Mouse (Mus musculus) liver, embryonic 14.5 days (tissue): ENCODE results near the gene Wdr38. TPM values are rescaled to one million over a fixed set of nuclear protein-coding genes. Genes with fewer than 3 reads are reported as not detected.
A peak's percentile ranks its signal among the peaks of the same experiment; 100 is the strongest.

ENCODE experiments used
- ATAC-seq: fragments of 200-750 bp; cut with Nextera tagmentation; 2 replicates; pipeline ENCODE4 v1.8.0; 2017; ENCODE audit warnings: moderate number of reproducible peaks, mild to moderate bottlenecking, moderate library complexity; ENCODE audit not compliant: insufficient read depth
- DNase-seq, 3 experiments: peaks; one replicate each; pipeline ENCODE4 v3.0.0-alpha.2; 2012 to 2013; ENCODE audit warnings: low read depth in 3 of 3, low spot score in 3 of 3
- H3K27ac ChIP-seq: fragments of 300-500 bp; sonication (generic); 2 replicates; pipeline ENCODE4 v1.5.1; 2014; ENCODE audit warnings: moderate library complexity, mild to moderate bottlenecking, control low read depth, inconsistent platforms
- H3K27me3 ChIP-seq: fragments of 300-500 bp; sonication (generic); 2 replicates; pipeline ENCODE4 v1.6.1; 2014; ENCODE audit warnings: mild to moderate bottlenecking, low read length, moderate library complexity; ENCODE audit not compliant: control insufficient read depth, insufficient read depth
- H3K36me3 ChIP-seq: fragments of 300-500 bp; sonication (generic); replicated peaks from 2 replicates; pipeline ENCODE4 v1.6.1; 2014; ENCODE audit warnings: low read depth; ENCODE audit not compliant: control insufficient read depth, insufficient read depth
- H3K4me1 ChIP-seq, 2 experiments: fragments of 200-500 bp in 1 of 2; fragments of 300-500 bp in 1 of 2; sonication (generic) in 1 of 2; replicated peaks; 2 replicates each; pipeline ENCODE4 v1.6.1; 2012 to 2014; ENCODE audit warnings: antibody characterized with exemption in 1 of 2, inconsistent platforms in 1 of 2, low read length in 1 of 2; ENCODE audit not compliant: control insufficient read depth in 2 of 2, insufficient read depth in 2 of 2
- H3K4me2 ChIP-seq: fragments of 300-500 bp; sonication (generic); 2 replicates; pipeline ENCODE4 v1.6.1; 2014; ENCODE audit warnings: low read depth, mild to moderate bottlenecking, control low read depth, moderate library complexity
- H3K4me3 ChIP-seq, 2 experiments: fragments of 200-500 bp in 1 of 2; fragments of 300-500 bp in 1 of 2; sonication (generic) in 1 of 2; 2 replicates each; pipeline ENCODE4 v1.5.1; 2012 to 2014; ENCODE audit warnings: low read depth in 2 of 2, low read length in 2 of 2, mild to moderate bottlenecking in 2 of 2, control low read depth in 1 of 2, inconsistent platforms in 1 of 2, moderate library complexity in 1 of 2; ENCODE audit not compliant: insufficient read depth in 1 of 2
- H3K9ac ChIP-seq: fragments of 300-500 bp; sonication (generic); replicated peaks from 2 replicates; pipeline ENCODE4 v1.6.1; 2014; ENCODE audit warnings: mild to moderate bottlenecking, control low read depth, moderate library complexity
- H3K9me3 ChIP-seq: fragments of 300-500 bp; sonication (generic); 2 replicates; pipeline ENCODE4 v1.6.1; 2016; ENCODE audit warnings: low read length, mixed read lengths; ENCODE audit not compliant: control insufficient read depth
- CTCF ChIP-seq: IDR thresholded peaks from 2 replicates; pipeline ENCODE4 v1.5.1; 2016; ENCODE audit warnings: antibody characterized with exemption, low read depth, control low read depth
- EP300 ChIP-seq: IDR thresholded peaks from 2 replicates; pipeline ENCODE4 v1.6.1; 2016; ENCODE audit warnings: antibody characterized with exemption, low read depth
- WGBS: fragments of 180-500 bp; shearing (Covaris S2); extraction: QIAGEN DNeasy Blood & Tissue Kit; methylation state at CpG from one replicate; pipeline ENCODE4 v1.1.7; 2014; ENCODE audit not compliant: insufficient replicate concordance; 5-methylcytosine and 5-hydroxymethylcytosine counted together
- polyA plus RNA-seq, 2 experiments: library from polyadenylated mRNA; depleted of rRNA in 1 of 2; stranded (reverse) in 1 of 2; unstranded in 1 of 2; fragments of >200 nt; fragmentation: Nextera tagmentation in 1 of 2; extraction: Ambion mirVana in 1 of 2; gene quantifications; 2 replicates each; pipeline versions ENCODE4 v1.2.1 to v1.2.3; 2012 to 2014

Gene Wdr38
- polyA plus RNA-seq, 2 experiments: 0.42 to 0.58 TPM

DNA sequence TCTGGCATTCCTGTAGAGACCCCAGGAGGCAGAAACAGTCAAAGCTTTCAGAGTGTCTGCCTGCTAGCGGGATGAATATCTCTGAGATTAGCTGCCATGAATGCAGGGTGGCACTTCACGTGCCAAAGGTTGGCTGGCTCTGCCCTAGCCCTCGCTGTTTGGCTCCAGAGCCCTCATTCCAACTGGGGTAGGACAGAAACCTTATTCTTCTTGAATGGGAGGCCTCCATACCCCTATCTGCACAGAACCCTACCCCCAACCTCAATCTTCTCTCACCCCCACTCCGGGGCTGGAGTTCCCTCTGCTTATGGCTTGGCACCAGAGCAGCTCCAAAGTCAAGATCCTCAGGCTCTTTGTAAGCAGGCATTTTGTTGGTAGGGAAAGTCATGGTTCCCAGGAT lies 19.4 kb upstream of the Wdr38 start:
- Histone ChIP-seq H3K4me1 (peaks cover 4 to 6% of the 10 kb centered on the region in 2 experiments; a peak in 3 of 4 replicates), H3K9ac (no peak overlapping the region), H3K4me2 (no peak overlapping the region), H3K27ac (no peak overlapping the region), H3K36me3 (no peaks in the 10 kb centered on the region), H3K4me3 (no peak overlapping the region), H3K9me3 (no peaks in the 10 kb centered on the region), H3K27me3 (no peaks in the 10 kb centered on the region; the same call in 1 of the 2 replicates)
- no peak for ATAC-seq
- 68% methylated on average over 4 of the region's 4 CpGs for WGBS
- DNase-seq: no peak
- no peak for TF ChIP-seq CTCF
- no peak for TF ChIP-seq EP300

DNA sequence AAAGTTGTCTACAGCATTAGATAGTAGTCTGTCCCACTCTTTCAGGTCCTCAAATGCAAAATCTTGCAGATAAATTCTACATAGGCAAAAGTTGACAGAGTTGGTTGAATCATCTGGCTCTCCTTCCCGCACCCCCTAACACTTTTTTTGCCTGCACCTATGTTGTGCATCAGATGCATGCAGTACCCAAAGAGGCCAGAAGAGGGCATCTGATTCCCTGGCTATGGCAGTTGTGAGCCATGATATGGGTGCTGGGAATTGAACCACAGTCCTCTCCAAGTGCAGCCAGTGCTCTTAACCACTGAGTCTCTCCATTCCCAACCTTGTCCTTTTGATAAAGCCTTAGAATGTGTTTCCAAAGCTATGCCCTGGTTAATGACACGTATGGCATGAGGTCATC lies 13.8 kb upstream of the Wdr38 start:
- Histone ChIP-seq H3K4me1 (peaks cover 7 to 8% of the 10 kb centered on the region in 2 experiments), H3K4me3 (no peak overlapping the region), H3K36me3 (no peaks in the 10 kb centered on the region), H3K4me2 (no peak overlapping the region), H3K9ac (no peak overlapping the region), H3K9me3 (peaks cover 4% of the 10 kb centered on the region), H3K27me3 (no peaks in the 10 kb centered on the region), H3K27ac (no peak overlapping the region)
- ATAC-seq (no peak), DNase-seq (no peak)
- TF ChIP-seq CTCF: peak; percentile 71
- TF ChIP-seq EP300: no peak
- WGBS: 93% methylated on average over 2 of the region's 2 CpGs

DNA sequence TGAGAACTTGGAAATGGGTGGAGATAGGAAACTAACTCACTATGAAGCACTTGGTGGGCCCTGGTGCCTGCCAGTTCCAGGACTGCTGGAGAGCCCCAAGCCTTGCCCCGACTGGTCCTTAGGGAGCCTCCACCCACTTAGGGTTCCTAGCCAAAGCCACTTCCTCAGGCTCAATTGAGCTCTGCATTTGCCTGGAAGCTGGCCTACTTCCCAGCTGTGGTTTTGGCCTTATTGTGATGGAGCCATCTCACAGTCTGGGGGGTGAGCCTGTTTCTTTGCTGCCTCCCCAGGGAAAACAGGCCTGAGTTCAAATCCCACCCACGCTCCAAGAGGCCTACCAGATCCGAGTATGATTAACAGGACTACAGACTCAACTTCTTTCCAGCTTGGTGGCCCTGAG lies 10.7 kb upstream of the Wdr38 start:
- no peak overlapping the region for H3K9ac ChIP-seq
- H3K27me3 ChIP-seq: no peaks in the 10 kb centered on the region
- no peak overlapping the region for H3K4me2 ChIP-seq
- no peak for DNase-seq
- peaks cover 4% of the 10 kb centered on the region for H3K9me3 ChIP-seq
- no peak overlapping the region for H3K4me3 ChIP-seq
- ATAC-seq: no peak
- no peaks in the 10 kb centered on the region for H3K36me3 ChIP-seq
- 54% methylated on average over 3 of the region's 3 CpGs for WGBS
- H3K4me1 ChIP-seq: peaks cover 13 to 17% of the 10 kb centered on the region in 2 experiments
- TF ChIP-seq EP300: no peak
- TF ChIP-seq CTCF: no peak
- no peak overlapping the region for H3K27ac ChIP-seq

DNA sequence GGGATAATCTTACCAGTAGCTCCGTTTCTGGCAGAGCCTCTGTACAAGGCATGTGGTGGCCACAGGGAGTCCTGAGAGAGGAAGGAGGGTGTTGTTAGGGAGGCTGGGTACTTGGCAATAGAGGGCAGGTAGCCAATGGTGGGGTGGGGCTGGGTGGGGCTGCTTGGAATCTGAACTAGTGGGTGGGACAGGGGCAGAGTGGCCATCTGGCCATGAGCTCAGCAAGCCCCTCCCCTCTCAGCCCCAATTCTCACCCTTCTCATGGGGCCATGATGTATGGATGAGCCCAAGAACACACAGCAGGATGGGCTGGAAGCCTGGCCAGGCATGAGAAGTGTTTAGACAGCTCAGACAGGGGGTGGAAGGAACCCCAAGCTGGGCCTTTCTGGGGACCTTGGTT lies 9.9 kb upstream of the Wdr38 start:
- no peaks in the 10 kb centered on the region for H3K36me3 ChIP-seq
- no peaks in the 10 kb centered on the region for H3K27me3 ChIP-seq
- peaks cover 13 to 22% of the 10 kb centered on the region in 2 experiments for H3K4me1 ChIP-seq
- WGBS: 67% methylated on average over 1 of the region's 1 CpGs
- no peak overlapping the region for H3K4me3 ChIP-seq
- no peak overlapping the region for H3K4me2 ChIP-seq
- H3K9me3 ChIP-seq: peaks cover 4% of the 10 kb centered on the region
- H3K9ac ChIP-seq: no peak overlapping the region
- ATAC-seq: no peak
- no peak overlapping the region for H3K27ac ChIP-seq
- DNase-seq: no peak
- TF ChIP-seq EP300: no peak
- TF ChIP-seq CTCF: no peak

DNA sequence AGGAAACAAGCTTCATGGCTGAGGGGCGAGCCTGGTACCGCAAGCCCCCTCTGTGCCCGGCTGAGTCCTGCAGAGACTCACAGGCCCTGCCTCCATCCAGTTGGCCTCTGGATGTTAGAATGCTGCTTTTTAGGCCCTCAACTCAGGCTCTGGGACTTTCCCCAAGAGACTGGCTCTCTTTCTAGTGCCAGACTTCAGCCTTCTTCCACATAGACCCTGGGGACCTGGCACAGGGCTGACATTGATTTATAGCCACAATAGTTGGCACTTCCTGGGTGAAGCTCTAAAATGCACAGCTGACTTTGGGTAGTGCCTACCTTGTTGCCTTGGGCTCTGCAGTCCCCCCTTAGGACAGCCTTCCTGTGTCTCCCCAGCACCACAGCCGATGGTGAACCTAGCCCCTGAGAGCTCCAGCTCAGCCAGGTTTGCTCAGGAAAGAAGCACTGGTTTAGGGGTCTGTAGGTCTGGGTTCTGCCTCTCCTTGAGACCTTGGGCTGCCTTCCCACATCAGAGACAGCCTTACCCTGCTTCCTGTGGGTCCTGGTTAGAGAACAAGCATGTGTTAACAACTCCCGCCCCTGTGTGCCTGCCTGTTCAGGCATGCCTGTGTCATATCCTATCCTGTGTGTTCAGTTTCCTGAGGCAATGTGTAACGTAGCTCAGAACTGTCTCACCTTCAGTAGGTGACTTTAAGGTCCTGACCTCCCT lies 9.3 kb upstream of the Wdr38 start:
- TF ChIP-seq CTCF (no peak), EP300 (no peak)
- DNase-seq (no peak), ATAC-seq (no peak)
- H3K27ac ChIP-seq: no peak overlapping the region
- H3K9me3 ChIP-seq: peaks cover 4% of the 10 kb centered on the region
- H3K27me3 ChIP-seq: no peaks in the 10 kb centered on the region
- no peak overlapping the region; the same call in 1 of the 2 replicates for H3K9ac ChIP-seq
- H3K4me3 ChIP-seq: no peak overlapping the region
- no peak overlapping the region for H3K4me2 ChIP-seq
- H3K36me3 ChIP-seq: no peaks in the 10 kb centered on the region
- peaks cover 13 to 22% of the 10 kb centered on the region in 2 experiments for H3K4me1 ChIP-seq
- WGBS: 80% methylated on average over 6 of the region's 6 CpGs
